Mouse (Mus musculus) ES-E14 (cell line): ENCODE results near the gene Col9a3. TPM values are rescaled to one million over a fixed set of nuclear protein-coding genes. Genes with fewer than 3 reads are reported as not detected.

Experiments used
- DNase-seq: peaks from one replicate; pipeline ENCODE4 v3.0.0-alpha.2; 2013; ENCODE audit warnings: low read depth, low spot score
- H3K27ac ChIP-seq: 2 replicates; pipeline ENCODE4 v1.5.1; 2012; ENCODE audit warnings: low read depth, mild to moderate bottlenecking, low read length, moderate library complexity, mixed read lengths; ENCODE audit not compliant: poor library complexity, insufficient read depth, severe bottlenecking
- H3K36me3 ChIP-seq: 2 replicates; pipeline ENCODE4 v1.6.1; 2012; ENCODE audit warnings: mild to moderate bottlenecking, low read length, moderate library complexity, mixed read lengths; ENCODE audit not compliant: control insufficient read depth, poor library complexity, insufficient read depth, severe bottlenecking
- H3K4me1 ChIP-seq, 2 experiments: fragments of 150-350 bp in 1 of 2; sonication (generic) in 1 of 2; 2 replicates each; pipeline ENCODE4 v1.6.1; 2012; ENCODE audit warnings: low read length in 2 of 2, mild to moderate bottlenecking in 1 of 2, mixed read lengths in 1 of 2; ENCODE audit not compliant: control insufficient read depth in 2 of 2, insufficient read depth in 2 of 2, poor library complexity in 1 of 2
- H3K4me3 ChIP-seq, 2 experiments: fragments of 150-350 bp in 1 of 2; sonication (generic) in 1 of 2; 2 replicates each; pipeline ENCODE4 v1.5.1; 2012; ENCODE audit warnings: low read length in 2 of 2, low read depth in 1 of 2, mild to moderate bottlenecking in 1 of 2, mixed read lengths in 1 of 2; ENCODE audit not compliant: insufficient read depth in 1 of 2, poor library complexity in 1 of 2, severe bottlenecking in 1 of 2
- H3K9ac ChIP-seq: 2 replicates; pipeline ENCODE4 v1.6.1; 2012; ENCODE audit warnings: low read depth, mild to moderate bottlenecking, low read length, mixed read lengths; ENCODE audit not compliant: poor library complexity, insufficient read depth, severe bottlenecking
- H3K9me3 ChIP-seq: fragments of 150-350 bp; sonication (generic); 2 replicates; pipeline ENCODE4 v1.6.1; 2012; ENCODE audit warnings: low read depth, mild to moderate bottlenecking, low read length; ENCODE audit not compliant: control insufficient read depth, insufficient read depth
- CHD2 ChIP-seq: IDR thresholded peaks from 2 replicates; pipeline ENCODE4 v1.6.1; 2014; ENCODE audit warnings: mild to moderate bottlenecking, low read depth, low read length, inconsistent platforms
- HCFC1 ChIP-seq: IDR thresholded peaks from 2 replicates; pipeline ENCODE4 v1.6.1; 2012; ENCODE audit warnings: low read length, inconsistent platforms, borderline replicate concordance; ENCODE audit not compliant: insufficient read depth
- MAFK ChIP-seq: IDR thresholded peaks from 2 replicates; pipeline ENCODE4 v1.6.1; 2014; ENCODE audit warnings: mild to moderate bottlenecking, low read depth, low read length, inconsistent platforms; ENCODE audit not compliant: insufficient read depth
- ZC3H11A ChIP-seq: IDR thresholded peaks from 2 replicates; pipeline ENCODE4 v1.6.1; 2012; ENCODE audit warnings: low read depth, mild to moderate bottlenecking, inconsistent platforms, low read length, borderline replicate concordance
- ZNF384 ChIP-seq: IDR thresholded peaks from 2 replicates; pipeline ENCODE4 v1.6.1; 2012; ENCODE audit warnings: low read depth, low read length, inconsistent platforms
- in situ Hi-C, 2 experiments: fragments of 600-800 bp; cut with MboI; formaldehyde crosslinking; loops; one replicate each; pipeline ENCODE4 v1.15.1; 2025; ENCODE audit warnings: low sequenced_read_pairs in 2 of 2, inconsistent platforms in 1 of 2; ENCODE audit not compliant: unreplicated experiment in 2 of 2
- total RNA-seq: library from RNA; depleted of rRNA; stranded (reverse); fragments of 300-350 nt; gene quantifications from 2 replicates; pipeline ENCODE4 v1.2.3, GENCODE M21; 2012

Col9a3 gene
- total RNA-seq, 1 experiment: 5.4 TPM

GRCm38 (mm10) chr2:180654666-180655065, 57.1 kb downstream of the Col9a3 start:
- Histone ChIP-seq H3K4me3 (no peak overlapping the region), H3K9ac (no peak overlapping the region), H3K9me3 (no peaks in the 10 kb centered on the region), H3K36me3 (no peaks in the 10 kb centered on the region), H3K27ac (no peak overlapping the region), H3K4me1 (peaks cover 0 to 6% of the 10 kb centered on the region in 2 experiments; a peak in 2 of 4 replicates)
- no peak for DNase-seq
- no peak for TF ChIP-seq MAFK
- no peak for TF ChIP-seq CHD2
- TF ChIP-seq ZC3H11A: no peak
- TF ChIP-seq HCFC1: no peak
- no peak for TF ChIP-seq ZNF384
- in situ Hi-C loops: no loop called here

GRCm38 (mm10) chr2:180655150-180655549, 57.6 kb downstream of the Col9a3 start:
- DNase-seq: no peak
- Histone ChIP-seq H3K9ac (no peak overlapping the region), H3K27ac (no peak overlapping the region), H3K9me3 (no peaks in the 10 kb centered on the region), H3K4me1 (peaks cover 0 to 6% of the 10 kb centered on the region in 2 experiments; a peak in 2 of 4 replicates), H3K36me3 (no peaks in the 10 kb centered on the region), H3K4me3 (no peak overlapping the region)
- TF ChIP-seq MAFK (no peak), CHD2 (no peak), ZC3H11A (no peak), ZNF384 (no peak), HCFC1 (no peak)
- in situ Hi-C loops: no loop called here

GRCm38 (mm10) chr2:180657394-180658013, 59.9 kb downstream of the Col9a3 start:
- in situ Hi-C loops: no loop called here
- TF ChIP-seq MAFK (no peak), HCFC1 (no peak), ZC3H11A (no peak), ZNF384 (no peak), CHD2 (no peak)
- Histone ChIP-seq H3K4me3 (no peak overlapping the region), H3K4me1 (peaks cover 0 to 6% of the 10 kb centered on the region in 2 experiments; a peak in 2 of 4 replicates), H3K36me3 (peaks cover 20% of the 10 kb centered on the region), H3K27ac (no peak overlapping the region), H3K9me3 (no peaks in the 10 kb centered on the region), H3K9ac (no peak overlapping the region)
- peak; percentile 89 for DNase-seq

- H3K9ac ChIP-seq: no peak overlapping the region
- H3K4me1 ChIP-seq: peaks cover 0 to 6% of the 10 kb centered on the region in 2 experiments; a peak in 2 of 4 replicates
- no peak overlapping the region for H3K27ac ChIP-seq
- in situ Hi-C loops: no loop called here
- no peak overlapping the region for H3K4me3 ChIP-seq
- DNase-seq: no peak
- peaks cover 20% of the 10 kb centered on the region for H3K36me3 ChIP-seq
- H3K9me3 ChIP-seq: no peaks in the 10 kb centered on the region
- TF ChIP-seq CHD2: no peak
- no peak for TF ChIP-seq ZC3H11A
Measured at GRCm38 (mm10) chr2:180658381-180658780, 60.8 kb downstream of the Col9a3 start.
